Mouse (Mus musculus) liver, embryonic 16.5 days (tissue): Measurements from ENCODE around the gene Hacd1. TPM values are rescaled to one million over a fixed set of nuclear protein-coding genes. Genes with fewer than 3 reads are reported as not detected.

ENCODE experiments used
- ATAC-seq: fragments of 200-750 bp; cut with Nextera tagmentation; 2 replicates; pipeline ENCODE4 v1.8.0; 2017; ENCODE audit warnings: low read depth, mild to moderate bottlenecking, moderate number of reproducible peaks, moderate library complexity
- H3K27ac ChIP-seq: fragments of 300-500 bp; sonication (generic); 2 replicates; pipeline ENCODE4 v1.5.1; 2014; ENCODE audit warnings: mild to moderate bottlenecking, low read length
- H3K27me3 ChIP-seq: fragments of 300-500 bp; sonication (generic); 2 replicates; pipeline ENCODE4 v1.6.1; 2014; ENCODE audit warnings: low read depth, low read length, mixed read lengths; ENCODE audit not compliant: control insufficient read depth, insufficient read depth
- H3K36me3 ChIP-seq: fragments of 300-500 bp; sonication (generic); 2 replicates; pipeline ENCODE4 v1.6.1; 2014; ENCODE audit warnings: mild to moderate bottlenecking; ENCODE audit not compliant: control insufficient read depth, insufficient read depth
- H3K4me1 ChIP-seq: fragments of 300-500 bp; sonication (generic); 2 replicates; pipeline ENCODE4 v1.6.1; 2014; ENCODE audit warnings: low read depth, low read length, mixed read lengths; ENCODE audit not compliant: control insufficient read depth
- H3K4me2 ChIP-seq: fragments of 300-500 bp; sonication (generic); 2 replicates; pipeline ENCODE4 v1.6.1; 2014; ENCODE audit warnings: low read depth, low read length, mixed read lengths
- H3K4me3 ChIP-seq: fragments of 300-500 bp; sonication (generic); 2 replicates; pipeline ENCODE4 v1.5.1; 2014; ENCODE audit warnings: low read depth, mild to moderate bottlenecking, low read length
- H3K9ac ChIP-seq: fragments of 300-500 bp; sonication (generic); 2 replicates; pipeline ENCODE4 v1.6.1; 2014; ENCODE audit warnings: low read depth, low read length
- H3K9me3 ChIP-seq: fragments of 300-500 bp; sonication (generic); replicated peaks from 2 replicates; pipeline ENCODE4 v1.6.1; 2016; ENCODE audit warnings: low read length; ENCODE audit not compliant: control insufficient read depth
- WGBS: fragments of 180-500 bp; shearing (Covaris S2); extraction: QIAGEN DNeasy Blood & Tissue Kit; methylation state at CpG from one replicate; pipeline ENCODE4 v1.1.7; 2014; ENCODE audit not compliant: insufficient replicate concordance; 5-methylcytosine and 5-hydroxymethylcytosine counted together
- polyA plus RNA-seq: library from polyadenylated mRNA; unstranded; fragments of >200 nt; fragmentation: Nextera tagmentation; extraction: Ambion mirVana; gene quantifications from 2 replicates; pipeline ENCODE4 v1.2.1, GENCODE M21; 2015

Gene Hacd1
- polyA plus RNA-seq, 1 experiment from 2014 or later: 46.3 TPM

GRCm38 (mm10) chr2:14043577-14044170 lies 12.3 kb downstream of the Hacd1 start:
- no peaks in the 10 kb centered on the region for H3K27me3 ChIP-seq
- no peak overlapping the region for H3K27ac ChIP-seq
- WGBS: 71% methylated on average over 9 of the region's 9 CpGs
- no peak for ATAC-seq
- no peaks in the 10 kb centered on the region for H3K4me1 ChIP-seq
- H3K4me2 ChIP-seq: no peak overlapping the region
- no peaks in the 10 kb centered on the region for H3K9me3 ChIP-seq
- H3K4me3 ChIP-seq: no peak overlapping the region
- no peak overlapping the region for H3K9ac ChIP-seq
- no peaks in the 10 kb centered on the region for H3K36me3 ChIP-seq

- no peaks in the 10 kb centered on the region for H3K4me1 ChIP-seq
- H3K36me3 ChIP-seq: no peaks in the 10 kb centered on the region
- no peak overlapping the region for H3K9ac ChIP-seq
- no peak overlapping the region for H3K27ac ChIP-seq
- 68% methylated on average over 3 of the region's 3 CpGs for WGBS
- no peak for ATAC-seq
- H3K27me3 ChIP-seq: no peaks in the 10 kb centered on the region
- H3K4me3 ChIP-seq: no peak overlapping the region
- no peak overlapping the region for H3K4me2 ChIP-seq
- no peaks in the 10 kb centered on the region for H3K9me3 ChIP-seq
These were observed 12.9 kb downstream of the Hacd1 start for GRCm38 (mm10) chr2:14043011-14043410.

DNA sequence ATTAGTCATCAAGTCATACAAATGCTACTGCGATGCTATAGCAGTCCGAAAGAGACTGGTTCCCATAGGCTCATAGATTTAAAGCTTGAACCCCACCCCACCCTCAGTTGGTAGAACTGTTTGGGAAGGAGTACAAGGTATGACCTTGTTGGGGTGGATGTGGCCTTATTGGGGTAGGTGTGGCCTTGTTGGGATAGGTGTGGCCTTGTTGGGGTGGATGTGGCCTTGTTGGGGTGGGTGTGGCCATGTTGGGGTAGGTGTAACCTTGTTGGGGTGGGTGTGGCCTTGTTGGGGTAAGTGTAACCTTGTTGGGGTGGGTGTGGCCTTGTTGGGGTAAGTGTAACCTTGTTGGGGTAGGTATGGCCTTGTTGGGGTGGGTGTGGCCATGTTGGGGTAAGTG lies 14.7 kb downstream of the Hacd1 start:
- H3K9me3 ChIP-seq: no peaks in the 10 kb centered on the region
- H3K27ac ChIP-seq: no peak overlapping the region
- ATAC-seq: no peak
- no peak overlapping the region for H3K4me2 ChIP-seq
- no peak overlapping the region for H3K9ac ChIP-seq
- 93% methylated on average over 2 of the region's 2 CpGs for WGBS
- no peaks in the 10 kb centered on the region for H3K36me3 ChIP-seq
- no peaks in the 10 kb centered on the region for H3K4me1 ChIP-seq
- no peak overlapping the region for H3K4me3 ChIP-seq
- no peaks in the 10 kb centered on the region for H3K27me3 ChIP-seq

DNA sequence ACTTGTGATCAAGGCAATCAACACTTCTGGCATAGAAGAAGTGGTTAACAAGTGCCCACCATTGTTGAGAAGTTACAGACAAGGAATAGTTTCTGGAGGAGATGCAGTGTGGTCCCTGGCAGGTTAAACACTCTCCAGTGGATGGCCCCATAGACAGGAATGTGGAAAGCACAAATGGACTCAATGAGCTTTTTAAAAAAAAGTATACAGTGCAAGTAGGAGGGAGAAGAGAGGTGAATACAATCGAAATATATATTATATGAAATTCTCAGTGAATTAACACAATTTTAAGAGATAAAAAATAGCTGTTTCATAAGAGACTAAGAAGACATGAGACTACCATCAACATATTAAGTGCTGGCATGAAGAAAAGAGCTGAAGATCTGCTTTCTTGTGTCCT lies 36.7 kb downstream of the Hacd1 start:
- no peaks in the 10 kb centered on the region for H3K36me3 ChIP-seq
- H3K27me3 ChIP-seq: no peaks in the 10 kb centered on the region
- 58% methylated on average over 1 of the region's 1 CpGs for WGBS
- no peak for ATAC-seq
- H3K4me3 ChIP-seq: no peak overlapping the region
- H3K27ac ChIP-seq: no peak overlapping the region
- H3K4me2 ChIP-seq: no peak overlapping the region
- no peak overlapping the region for H3K9ac ChIP-seq
- no peaks in the 10 kb centered on the region for H3K4me1 ChIP-seq
- no peaks in the 10 kb centered on the region for H3K9me3 ChIP-seq

DNA sequence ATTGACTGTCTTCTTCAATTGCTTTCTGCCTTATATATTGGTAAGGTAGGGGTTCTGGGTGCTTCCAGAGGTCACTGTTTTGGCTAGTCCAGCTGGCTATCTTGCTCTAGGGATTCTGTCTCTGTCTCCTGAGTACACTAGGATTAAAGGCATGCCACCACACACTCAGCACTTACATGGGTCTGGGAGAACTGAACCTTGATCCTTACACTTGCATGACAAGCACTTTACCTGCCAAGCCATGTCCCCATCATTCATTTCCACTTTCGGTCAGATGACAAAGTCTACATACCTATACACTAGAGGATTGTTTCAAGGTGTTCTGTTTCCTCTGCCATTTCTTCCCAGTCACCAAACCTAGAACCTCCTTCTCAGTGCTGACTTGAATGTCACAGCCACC lies 50.8 kb downstream of the Hacd1 start:
- no peaks in the 10 kb centered on the region for H3K27me3 ChIP-seq
- no peak for ATAC-seq
- no peaks in the 10 kb centered on the region for H3K36me3 ChIP-seq
- no peaks in the 10 kb centered on the region for H3K4me1 ChIP-seq
- no peaks in the 10 kb centered on the region for H3K9me3 ChIP-seq
- no peak overlapping the region for H3K27ac ChIP-seq
- 74% methylated on average over 1 of the region's 1 CpGs for WGBS
- H3K9ac ChIP-seq: no peak overlapping the region
- H3K4me2 ChIP-seq: no peak overlapping the region
- no peak overlapping the region for H3K4me3 ChIP-seq

- Histone ChIP-seq H3K27ac (no peak overlapping the region), H3K4me3 (no peak overlapping the region), H3K36me3 (no peaks in the 10 kb centered on the region), H3K4me1 (no peaks in the 10 kb centered on the region), H3K9ac (no peak overlapping the region), H3K27me3 (no peaks in the 10 kb centered on the region), H3K4me2 (no peak overlapping the region), H3K9me3 (no peaks in the 10 kb centered on the region)
- 72% methylated on average over 1 of the region's 1 CpGs for WGBS
- no peak for ATAC-seq
These were observed 95.8 kb downstream of the Hacd1 start for GRCm38 (mm10) chr2:13960136-13960535.

DNA sequence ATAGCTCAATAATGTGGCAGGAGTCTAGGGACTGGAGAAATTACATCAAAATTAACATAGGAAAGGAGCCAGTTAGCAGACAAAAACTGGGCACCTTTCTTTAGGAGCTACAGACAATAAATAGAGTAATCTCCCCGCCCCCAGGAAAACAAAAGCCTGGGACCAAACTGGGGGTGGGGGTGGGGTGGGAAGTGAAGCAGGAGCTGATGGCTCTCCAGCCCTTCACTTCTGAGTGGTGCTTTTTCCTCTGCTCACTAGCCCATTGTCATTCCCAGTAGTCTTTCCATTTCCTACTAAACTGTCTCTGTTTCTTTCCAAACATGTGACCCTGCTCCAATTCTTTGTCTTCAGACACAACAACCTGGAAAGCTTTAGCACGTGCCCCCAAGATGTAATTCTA lies 99.5 kb downstream of the Hacd1 start:
- Histone ChIP-seq H3K4me3 (no peak overlapping the region), H3K9me3 (no peaks in the 10 kb centered on the region), H3K27me3 (no peaks in the 10 kb centered on the region), H3K27ac (no peak overlapping the region), H3K9ac (no peak overlapping the region), H3K36me3 (no peaks in the 10 kb centered on the region), H3K4me1 (no peaks in the 10 kb centered on the region), H3K4me2 (no peak overlapping the region)
- ATAC-seq: no peak
- WGBS: 27% methylated on average over 2 of the region's 2 CpGs

DNA sequence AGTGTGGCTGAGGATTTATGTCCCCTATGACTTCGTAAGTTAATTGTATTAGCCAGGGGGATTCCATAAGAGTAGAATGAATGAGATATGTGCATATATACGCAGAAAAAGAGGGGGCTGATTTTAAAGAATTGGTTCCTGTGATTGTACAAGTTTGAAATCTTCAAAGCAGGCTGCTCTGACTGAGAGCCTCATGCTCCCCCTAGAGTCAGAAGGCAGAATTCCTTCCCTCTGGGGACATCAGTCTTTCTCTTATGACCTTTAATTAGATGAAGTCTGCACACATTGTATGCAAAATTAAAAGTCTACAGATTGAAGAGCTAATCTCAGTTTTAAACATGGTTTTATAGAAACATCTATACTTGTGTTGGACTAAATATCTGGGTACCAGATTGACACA lies 117.8 kb downstream of the Hacd1 start:
- H3K4me3 ChIP-seq: no peak overlapping the region
- no peaks in the 10 kb centered on the region for H3K36me3 ChIP-seq
- ATAC-seq: no peak
- WGBS: 31% methylated on average over 2 of the region's 2 CpGs
- H3K4me1 ChIP-seq: no peaks in the 10 kb centered on the region
- no peaks in the 10 kb centered on the region for H3K27me3 ChIP-seq
- no peaks in the 10 kb centered on the region for H3K9me3 ChIP-seq
- no peak overlapping the region for H3K9ac ChIP-seq
- no peak overlapping the region for H3K4me2 ChIP-seq
- no peak overlapping the region for H3K27ac ChIP-seq

DNA sequence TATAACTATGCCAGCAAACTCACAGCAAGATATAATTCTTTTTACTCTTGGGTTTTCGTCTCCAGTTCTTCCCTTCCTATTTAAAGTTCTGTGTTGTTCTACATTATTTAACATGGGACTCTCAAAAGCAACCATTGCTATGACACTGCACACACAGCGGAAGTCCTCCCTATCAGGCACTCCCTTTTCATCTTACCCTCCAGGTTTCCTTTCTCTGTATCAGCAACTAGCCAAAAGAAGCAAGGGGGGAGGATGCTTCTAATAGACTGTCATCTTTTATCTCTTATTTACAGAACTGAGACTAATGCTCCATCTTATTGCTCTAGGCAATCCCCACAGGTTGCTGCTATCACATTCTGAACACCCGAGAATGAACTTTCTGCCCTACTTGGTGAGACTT lies 120.6 kb downstream of the Hacd1 start:
- Histone ChIP-seq H3K4me2 (no peak overlapping the region), H3K36me3 (no peaks in the 10 kb centered on the region), H3K4me3 (no peak overlapping the region), H3K4me1 (no peaks in the 10 kb centered on the region), H3K27ac (no peak overlapping the region), H3K27me3 (no peaks in the 10 kb centered on the region), H3K9ac (no peak overlapping the region), H3K9me3 (no peaks in the 10 kb centered on the region)
- 38% methylated on average over 3 of the region's 3 CpGs for WGBS
- no peak for ATAC-seq
